Mouse (Mus musculus): ENCODE measurements around the gene Smim14. TPM values are rescaled to one million over a fixed set of nuclear protein-coding genes. Genes with fewer than 3 reads are reported as not detected.

Gene Smim14
- polyA plus RNA-seq, 1 experiment = 72.3 TPM

DNA sequence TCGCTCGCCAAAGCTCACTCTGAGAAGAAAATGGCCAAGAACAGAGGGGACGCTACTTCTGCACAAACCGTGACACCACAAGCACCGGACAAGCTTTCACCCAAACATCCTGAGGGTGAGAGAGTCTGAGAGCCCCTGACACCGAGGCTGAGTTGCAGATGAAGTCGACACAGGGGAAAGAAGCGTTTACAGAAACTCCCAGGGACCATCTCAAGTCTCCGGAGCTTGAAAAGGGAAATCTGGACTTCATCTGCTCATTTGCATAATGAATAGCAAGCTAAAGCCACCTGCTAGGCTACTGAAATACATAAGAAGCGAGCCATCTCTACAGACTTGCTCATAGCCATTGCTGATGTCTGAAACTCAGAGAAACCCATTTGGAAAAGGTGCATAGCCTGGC, 117.8 kb downstream of the Smim14 start:
- peaks cover 17% of the 10 kb centered on the region; the same call in 1 of the 2 replicates for H3K4me1 ChIP-seq (ENCODE audit: control insufficient read depth, insufficient read depth, insufficient read length, low read length)
- H3K36me3 ChIP-seq (ENCODE audit: control insufficient read depth, insufficient read depth, low read length) = peaks cover 55% of the 10 kb centered on the region
- H3K27ac ChIP-seq (ENCODE audit: insufficient read depth, low read depth, low read length) = no peak overlapping the region
- TF ChIP-seq CTCF (IDR thresholded peaks at IDR 0.05; ENCODE audit: extremely low read depth, insufficient read length, insufficient replicate concordance, low read depth, low read length) = no peak
- no peak for TF ChIP-seq POLR2A (IDR thresholded peaks at IDR 0.05; ENCODE audit: low read depth, low read length)
- no peak overlapping the region for H3K4me3 ChIP-seq (ENCODE audit: low read depth, low read length)
- 88% methylated on average over 10 of the region's 10 CpGs for WGBS
- H3K27me3 ChIP-seq (ENCODE audit: control insufficient read depth, insufficient read depth, low read length) = no peaks in the 10 kb centered on the region

DNA sequence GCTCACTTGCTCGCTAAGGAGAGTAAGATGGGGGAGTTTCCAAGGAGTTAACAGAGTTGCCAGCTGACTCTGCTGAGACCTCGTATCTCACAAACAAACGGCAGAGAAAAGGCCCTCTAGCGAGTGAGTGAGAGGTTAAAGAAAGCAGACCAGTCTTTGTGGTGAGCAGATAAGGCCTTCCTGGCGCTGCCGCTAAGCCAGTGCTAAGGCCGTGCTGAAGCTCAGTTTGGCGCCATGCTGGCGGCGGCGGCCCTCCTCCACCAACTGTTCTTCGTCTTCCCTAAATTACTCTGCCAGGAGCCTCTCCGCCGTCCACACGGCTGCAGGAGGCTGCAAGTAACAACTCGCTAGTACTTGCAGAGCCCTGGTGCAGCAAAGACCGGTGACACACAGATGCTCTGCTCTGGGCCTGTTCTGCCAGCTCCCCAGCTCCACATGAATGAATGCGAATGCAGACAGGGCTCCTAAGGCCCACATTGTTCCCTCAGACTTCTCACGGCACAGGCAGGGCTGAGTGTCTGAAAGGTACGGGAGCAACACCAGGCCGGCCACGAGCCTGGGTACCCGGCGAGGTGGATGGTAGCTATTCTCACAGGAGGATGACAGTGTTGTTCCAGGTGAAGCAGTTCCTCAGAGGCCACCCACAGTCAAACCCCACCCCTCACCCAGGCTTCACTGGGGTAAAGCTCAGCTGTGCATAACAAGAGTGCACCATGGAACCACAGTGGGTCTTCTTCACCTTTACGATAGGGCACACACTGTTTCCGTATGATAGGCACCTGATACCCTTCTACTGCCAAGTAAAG, 121.1 kb downstream of the Smim14 start:
- Histone ChIP-seq H3K27ac (ENCODE audit: insufficient read depth, low read depth, low read length) (peak overlapping the region; percentile 3; the same call in 1 of the 2 replicates), H3K27me3 (ENCODE audit: control insufficient read depth, insufficient read depth, low read length) (no peaks in the 10 kb centered on the region), H3K4me3 (ENCODE audit: low read depth, low read length) (no peak overlapping the region), H3K36me3 (ENCODE audit: control insufficient read depth, insufficient read depth, low read length) (peaks cover 47% of the 10 kb centered on the region), H3K4me1 (ENCODE audit: control insufficient read depth, insufficient read depth, insufficient read length, low read length) (peaks cover 8% of the 10 kb centered on the region; the same call in 1 of the 2 replicates)
- WGBS = 73% methylated on average over 26 of the region's 26 CpGs
- TF ChIP-seq CTCF (IDR thresholded peaks at IDR 0.05; ENCODE audit: extremely low read depth, insufficient read length, insufficient replicate concordance, low read depth, low read length) (no peak), POLR2A (IDR thresholded peaks at IDR 0.05; ENCODE audit: low read depth, low read length) (no peak)

DNA sequence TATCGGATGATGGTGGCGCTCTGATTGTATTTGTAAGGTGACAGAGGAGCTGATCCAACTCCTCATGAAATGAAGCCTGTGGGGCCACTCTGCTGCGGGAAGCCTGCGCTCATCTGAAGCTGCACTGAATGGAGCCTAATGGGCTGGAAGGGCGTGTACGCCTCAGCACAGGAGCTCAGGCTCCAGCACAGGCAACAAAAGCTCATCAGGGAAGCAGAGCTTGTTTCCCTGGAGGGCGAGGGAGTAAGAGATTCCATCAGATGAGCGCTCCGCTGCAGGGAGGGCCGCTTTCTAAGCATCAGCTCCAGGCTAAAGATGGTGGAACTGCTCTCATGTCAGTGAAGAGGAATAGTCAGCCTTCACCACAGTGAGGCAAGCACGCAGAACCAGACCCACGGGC, 129.0 kb downstream of the Smim14 start:
- H3K36me3 ChIP-seq (ENCODE audit: control insufficient read depth, insufficient read depth, low read length) = peaks cover 37% of the 10 kb centered on the region
- no peak overlapping the region for H3K27ac ChIP-seq (ENCODE audit: insufficient read depth, low read depth, low read length)
- H3K4me1 ChIP-seq (ENCODE audit: control insufficient read depth, insufficient read depth, insufficient read length, low read length) = no peaks in the 10 kb centered on the region
- H3K4me3 ChIP-seq (ENCODE audit: low read depth, low read length) = no peak overlapping the region
- TF ChIP-seq CTCF (IDR thresholded peaks at IDR 0.05; ENCODE audit: extremely low read depth, insufficient read length, insufficient replicate concordance, low read depth, low read length) = no peak
- TF ChIP-seq POLR2A (IDR thresholded peaks at IDR 0.05; ENCODE audit: low read depth, low read length) = no peak
- no peaks in the 10 kb centered on the region for H3K27me3 ChIP-seq (ENCODE audit: control insufficient read depth, insufficient read depth, low read length)
- WGBS = 92% methylated on average over 12 of the region's 12 CpGs

DNA sequence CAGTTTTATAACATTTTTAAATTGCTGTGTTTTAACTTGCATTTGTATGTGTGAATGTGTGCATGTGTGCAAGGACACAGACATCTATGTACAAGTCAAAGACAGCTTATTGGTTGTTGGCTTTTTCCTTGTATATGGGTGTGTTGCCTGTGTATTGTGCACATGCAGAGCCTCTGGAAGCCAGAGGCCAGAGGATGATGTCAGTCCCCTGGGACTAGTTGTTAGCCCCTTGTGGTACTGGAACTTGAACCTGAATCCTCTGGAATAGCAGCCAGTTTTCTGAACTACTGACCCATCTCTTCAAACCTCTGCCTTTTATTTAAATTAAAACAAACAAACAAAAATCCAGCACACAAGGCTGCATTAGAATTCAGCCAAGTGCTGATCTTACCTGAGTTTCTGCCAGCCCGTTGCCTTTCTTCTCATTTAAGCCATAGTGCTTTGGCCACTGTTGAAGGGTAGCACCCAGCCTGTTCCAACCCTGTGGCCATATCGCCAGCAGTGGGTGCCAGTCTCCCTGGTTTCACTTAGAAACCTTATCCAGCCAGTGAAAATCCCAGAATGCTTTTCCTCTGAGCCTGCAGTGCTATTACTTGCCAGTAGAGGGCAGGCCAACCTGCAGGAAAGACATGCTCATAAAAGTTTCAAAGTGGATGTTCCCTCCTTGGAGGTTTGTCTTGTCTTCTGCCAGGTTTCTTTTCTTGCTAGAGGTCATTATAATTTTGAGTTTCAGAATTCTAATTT, 135.6 kb downstream of the Smim14 start:
- no peaks in the 10 kb centered on the region for H3K4me1 ChIP-seq (ENCODE audit: control insufficient read depth, insufficient read depth, insufficient read length, low read length)
- TF ChIP-seq POLR2A (IDR thresholded peaks at IDR 0.05; ENCODE audit: low read depth, low read length) (no peak), CTCF (IDR thresholded peaks at IDR 0.05; ENCODE audit: extremely low read depth, insufficient read length, insufficient replicate concordance, low read depth, low read length) (peak; percentile 75; the same call in 1 of the 2 replicates)
- no peaks in the 10 kb centered on the region for H3K27me3 ChIP-seq (ENCODE audit: control insufficient read depth, insufficient read depth, low read length)
- peaks cover 51% of the 10 kb centered on the region for H3K36me3 ChIP-seq (ENCODE audit: control insufficient read depth, insufficient read depth, low read length)
- no peak overlapping the region for H3K27ac ChIP-seq (ENCODE audit: insufficient read depth, low read depth, low read length)
- H3K4me3 ChIP-seq (ENCODE audit: low read depth, low read length) = no peak overlapping the region
- WGBS = 12% methylated on average over 2 of the region's 2 CpGs

Other genes starting within 250 kb of the Smim14 start
- 2.1 and 4.2 TPM in 2 replicates for gene Rfc1, start 201.5 kb downstream of the Smim14 start, polyA plus RNA-seq (2012; rRNA removed)
- 0.22 and 0.74 TPM in 2 replicates for gene Klb, start 188.9 kb downstream of the Smim14 start, polyA plus RNA-seq (2012; rRNA removed)
- 62.6 and 64.6 TPM in 2 replicates for gene Rpl9, start 145.7 kb downstream of the Smim14 start, polyA plus RNA-seq (2012; rRNA removed)
- gene Lias, start 145.7 kb downstream of the Smim14 start, polyA plus RNA-seq (2012; rRNA removed) = 3.6 and 8.4 TPM in 2 replicates
- 32.0 and 33.2 TPM in 2 replicates for gene Ugdh, start 101.2 kb downstream of the Smim14 start, polyA plus RNA-seq (2012; rRNA removed)
- gene Gm43552, start 44.4 kb downstream of the Smim14 start, polyA plus RNA-seq (2012; rRNA removed) = 1.4 TPM in 1 of 2 replicates, not detected in the other
- gene Ube2k, start within 50 bp of the Smim14 start, polyA plus RNA-seq (2012; rRNA removed) = 5.7 and 13.6 TPM in 2 replicates
- 3.0 and 5.4 TPM in 2 replicates for gene Pds5a, start 161.1 kb upstream of the Smim14 start, polyA plus RNA-seq (2012; rRNA removed)
- 1.1 and 2.3 TPM in 2 replicates for gene N4bp2, start 226.3 kb upstream of the Smim14 start, polyA plus RNA-seq (2012; rRNA removed)